Mouse (Mus musculus) left cerebral cortex, adult 11 months (tissue): ENCODE results near the gene Slc36a1.

ENCODE experiments used
- DNase-seq: peaks from one replicate; pipeline ENCODE4 v3.0.0; 2022; ENCODE audit warnings: low spot score

Gene Slc36a1

DNA sequence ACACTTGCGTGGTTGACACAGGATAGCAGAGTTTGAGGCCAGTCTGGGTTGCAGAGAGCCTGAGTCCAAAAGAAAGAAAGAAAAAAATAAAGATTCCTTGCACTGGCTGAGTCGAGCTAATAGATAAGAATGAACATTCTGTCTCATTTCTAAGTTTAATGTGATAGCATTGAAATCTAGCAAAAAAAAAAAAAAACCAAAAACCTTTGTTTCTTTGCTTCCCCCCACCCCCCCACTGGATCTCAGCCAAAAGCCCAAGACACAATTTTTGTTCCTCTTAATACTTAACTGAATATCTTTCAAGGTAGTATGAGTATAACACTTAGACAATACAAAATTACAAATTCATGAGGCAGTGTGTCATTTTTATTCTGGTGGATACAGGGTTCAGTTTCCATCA lies 4.9 kb downstream of the Slc36a1 start:
- no peak for DNase-seq

DNA sequence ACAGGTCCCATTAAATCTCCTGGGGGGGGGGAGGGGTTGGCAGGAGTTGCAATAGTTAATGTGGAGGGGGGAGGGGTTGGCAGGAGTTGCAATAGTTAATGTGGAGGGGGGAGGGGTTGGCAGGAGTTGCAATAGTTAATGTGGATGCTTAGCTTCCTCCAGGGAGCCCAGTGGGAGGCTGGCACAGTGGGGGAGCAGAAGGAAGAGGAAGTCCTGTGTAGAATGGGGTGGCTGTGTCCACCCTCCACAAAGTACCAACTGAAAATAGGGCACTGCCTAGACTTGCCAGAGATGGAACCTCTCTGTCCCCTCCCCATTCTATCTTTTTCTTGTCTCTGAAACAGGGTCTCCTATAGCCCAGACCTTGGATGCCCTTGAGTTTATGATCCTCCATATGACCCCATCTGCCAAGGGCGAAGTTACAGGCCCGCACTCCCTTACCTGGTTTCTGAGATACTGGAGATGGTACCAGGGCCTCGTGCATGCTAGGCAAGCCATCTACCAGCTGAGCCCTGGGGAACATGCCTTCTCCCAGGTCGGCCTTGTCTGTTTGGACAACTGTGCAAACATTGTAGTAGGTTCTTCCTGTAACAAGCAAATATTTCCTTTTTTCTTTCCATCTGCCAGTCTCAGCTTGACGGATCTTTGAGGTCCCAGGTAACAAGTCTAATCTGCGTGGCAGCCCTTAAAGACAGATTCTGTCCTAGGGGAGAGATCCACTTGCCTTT lies 5.6 kb downstream of the Slc36a1 start:
- no peak for DNase-seq

DNA sequence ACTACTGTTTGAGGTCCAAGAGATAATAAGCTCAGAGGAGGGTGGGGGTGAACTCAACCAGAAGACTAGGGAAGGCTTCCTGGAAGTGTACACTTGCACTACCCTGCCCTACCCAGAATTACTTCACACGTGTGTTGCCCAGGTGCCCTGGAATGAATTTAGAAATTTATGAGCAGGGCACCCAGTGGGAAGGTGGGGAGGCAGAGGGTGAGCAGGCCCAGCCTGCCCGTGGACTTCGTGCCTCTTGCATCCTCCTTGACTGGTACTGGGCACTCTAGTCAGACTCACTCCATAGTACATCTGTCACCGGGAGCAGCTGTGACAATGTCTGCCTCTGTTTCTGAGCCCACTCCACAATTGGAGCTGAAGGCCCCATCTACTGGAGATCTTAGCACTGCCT lies 9.4 kb downstream of the Slc36a1 start:
- no peak for DNase-seq

DNA sequence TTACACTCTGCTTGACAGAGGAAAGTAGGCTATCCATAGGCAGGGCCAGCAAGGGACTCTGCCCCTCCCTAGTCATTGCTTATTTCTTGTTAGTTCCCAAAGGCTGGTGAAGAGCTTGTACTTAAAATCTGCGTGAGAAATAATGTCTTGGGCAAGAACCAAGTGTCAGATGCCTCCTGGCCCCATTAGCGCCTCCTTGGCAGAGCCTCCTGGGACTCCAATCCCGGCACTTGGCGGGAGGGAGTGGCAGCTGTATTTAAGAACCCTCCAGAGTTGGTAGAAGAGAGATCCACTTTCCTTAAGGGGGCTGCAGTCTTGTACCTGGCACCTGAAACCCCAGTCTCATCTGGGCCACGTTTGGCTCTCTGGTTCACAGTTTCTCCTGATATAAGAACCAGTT lies 10.0 kb downstream of the Slc36a1 start:
- DNase-seq = no peak

DNA sequence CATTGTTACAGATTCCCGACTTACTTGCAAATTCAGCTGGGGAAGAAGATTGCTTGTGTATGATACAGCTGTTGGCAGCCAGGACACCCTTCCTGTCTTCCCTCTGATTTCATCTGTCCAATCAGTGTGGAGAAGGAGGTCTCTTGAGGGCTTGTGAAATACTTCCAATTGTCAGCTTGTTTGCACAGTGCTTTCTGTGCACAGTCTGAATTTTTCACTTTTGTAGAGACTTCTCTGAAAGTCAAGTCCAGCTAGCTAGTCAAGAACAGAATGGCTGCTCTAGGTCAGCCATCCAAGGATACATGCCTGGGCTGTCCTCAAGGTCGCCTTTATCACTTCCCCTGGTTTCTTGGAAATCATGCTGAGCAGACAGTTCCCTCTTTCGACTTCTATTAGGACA lies 10.8 kb downstream of the Slc36a1 start:
- DNase-seq = no peak

DNA sequence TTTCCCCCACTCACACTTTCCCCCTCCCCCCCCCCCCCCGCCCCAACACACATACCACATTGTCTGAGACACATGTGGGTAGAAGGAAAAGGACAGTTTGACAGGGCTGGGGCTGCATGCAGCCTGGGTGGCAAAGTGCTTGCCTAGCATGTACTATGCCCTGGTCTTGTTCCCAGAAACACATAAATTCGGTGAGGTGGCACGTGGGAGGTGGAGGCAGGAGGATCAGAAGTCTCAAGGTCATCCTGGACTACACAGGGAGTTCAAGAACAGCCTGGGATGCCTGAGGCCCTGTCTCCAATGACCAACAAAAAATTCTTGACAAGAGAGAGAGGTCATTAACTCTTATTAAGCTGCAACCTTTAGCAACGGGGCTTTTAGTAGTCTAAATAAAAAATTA lies 11.9 kb downstream of the Slc36a1 start:
- DNase-seq = no peak

DNA sequence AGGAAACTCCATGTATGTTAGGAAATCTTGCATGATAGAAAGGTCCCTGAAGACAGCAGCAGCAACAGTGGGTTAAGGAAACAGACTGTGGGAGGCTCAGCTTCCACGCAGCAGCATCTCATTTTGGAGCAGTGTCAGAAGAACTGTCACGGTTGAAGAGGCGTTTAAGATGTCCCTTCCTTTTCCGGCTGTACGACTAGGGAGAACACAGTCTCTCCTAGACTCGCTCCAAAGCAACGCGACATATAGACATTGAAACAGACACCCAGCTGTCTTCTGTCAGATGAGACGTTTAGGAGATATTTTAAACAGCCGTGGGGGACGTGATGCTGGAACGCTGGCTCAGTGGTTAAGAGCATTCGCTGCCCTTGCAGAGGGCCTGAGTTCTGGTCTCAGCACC lies 12.7 kb downstream of the Slc36a1 start:
- DNase-seq = no peak

DNA sequence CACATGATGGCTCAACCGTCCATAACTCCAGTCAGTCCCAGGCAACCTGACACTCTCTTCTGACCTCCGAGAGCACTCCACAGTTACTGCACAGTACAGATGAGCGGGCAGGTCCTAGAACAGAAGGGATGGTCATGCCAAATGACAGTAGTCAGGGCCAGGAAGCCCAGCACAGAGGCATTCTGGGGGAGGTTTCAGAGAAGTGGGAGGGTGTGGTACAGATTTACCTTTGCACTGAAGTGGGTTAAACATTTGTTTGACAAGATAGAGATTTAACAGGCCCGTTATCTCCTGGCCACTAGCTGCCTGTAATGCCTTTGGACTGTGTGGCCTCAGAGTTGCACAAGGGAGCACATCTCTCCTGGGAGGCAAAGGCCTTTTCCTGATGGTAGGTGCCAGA lies 13.3 kb downstream of the Slc36a1 start:
- no peak for DNase-seq

DNA sequence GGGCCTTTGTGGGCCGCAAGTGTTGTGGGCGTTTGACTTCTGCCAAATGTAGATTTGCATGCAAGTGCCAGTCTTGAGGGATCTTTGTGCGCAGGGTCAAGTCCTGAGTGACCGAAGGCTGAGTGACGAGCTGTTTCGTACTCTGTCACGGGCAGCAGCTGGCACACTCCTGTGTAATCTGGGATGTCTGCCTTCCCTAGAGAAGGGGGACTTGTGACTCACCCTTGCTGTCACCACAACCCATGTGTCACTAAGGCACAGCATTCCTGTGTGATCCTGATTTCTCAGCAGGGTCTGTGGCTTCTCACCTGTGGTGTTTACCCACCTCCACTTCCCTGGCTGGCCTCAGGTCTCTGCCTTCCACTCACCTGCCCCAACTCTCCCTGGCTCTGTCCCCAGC lies 13.7 kb downstream of the Slc36a1 start:
- no peak for DNase-seq

DNA sequence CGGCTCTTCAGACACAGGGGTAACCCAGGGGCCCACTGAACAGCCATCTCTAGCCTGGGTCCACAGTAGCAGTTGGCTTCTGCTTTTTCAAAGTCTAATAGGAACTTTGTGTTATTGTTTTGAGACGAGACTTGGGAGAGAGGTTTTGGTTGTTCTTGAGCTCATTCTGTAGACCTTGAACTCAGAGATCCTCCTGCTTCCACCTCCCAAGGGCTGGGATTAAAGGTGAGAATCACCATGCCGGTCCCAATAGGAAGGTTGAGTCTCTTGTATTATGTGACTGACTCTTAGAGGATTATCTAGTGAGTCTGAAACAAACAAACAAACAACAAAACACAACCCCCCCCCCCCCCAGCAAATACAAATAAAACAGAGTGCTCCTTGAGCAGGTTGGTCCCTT lies 14.3 kb downstream of the Slc36a1 start:
- DNase-seq = no peak

DNA sequence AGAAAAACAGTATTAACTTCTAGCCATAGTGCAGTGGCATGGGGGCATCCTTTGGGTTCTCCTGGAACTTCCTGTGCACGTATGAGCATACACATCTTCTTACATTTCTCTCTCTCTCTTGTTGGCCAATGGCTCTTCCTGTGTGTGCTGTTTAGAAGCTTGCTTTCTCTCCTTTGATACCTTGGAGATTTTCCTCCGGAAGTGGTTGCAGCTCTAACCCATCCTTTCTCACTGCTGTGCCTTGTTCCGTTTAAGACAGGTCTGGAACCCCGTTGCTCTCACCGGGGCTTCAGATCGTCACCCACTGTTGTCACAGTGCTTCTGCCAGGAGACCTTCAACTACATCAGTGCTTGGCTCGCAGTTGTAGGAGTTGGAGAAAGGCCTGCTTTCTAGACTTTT lies 17.2 kb downstream of the Slc36a1 start:
- DNase-seq = no peak

DNA sequence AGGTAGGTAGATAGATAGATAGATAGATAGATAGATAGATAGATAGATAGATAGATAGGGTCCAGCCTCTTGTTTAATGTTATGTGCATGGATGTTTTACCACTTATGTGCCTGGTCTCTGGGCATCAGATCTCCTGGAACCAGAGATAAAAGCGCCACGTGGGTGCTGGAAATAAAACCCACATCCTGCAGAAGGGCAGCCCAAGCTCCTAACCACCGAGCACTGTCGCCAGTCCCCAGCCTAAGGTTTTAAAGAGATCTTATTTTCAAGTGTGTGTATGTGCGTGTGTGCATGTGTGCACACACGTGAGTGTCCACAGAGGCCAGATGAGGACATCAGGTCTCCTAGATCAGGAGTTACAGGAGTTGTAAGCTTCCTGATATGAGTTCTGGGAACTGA lies 26.9 kb downstream of the Slc36a1 start:
- no peak for DNase-seq

DNA sequence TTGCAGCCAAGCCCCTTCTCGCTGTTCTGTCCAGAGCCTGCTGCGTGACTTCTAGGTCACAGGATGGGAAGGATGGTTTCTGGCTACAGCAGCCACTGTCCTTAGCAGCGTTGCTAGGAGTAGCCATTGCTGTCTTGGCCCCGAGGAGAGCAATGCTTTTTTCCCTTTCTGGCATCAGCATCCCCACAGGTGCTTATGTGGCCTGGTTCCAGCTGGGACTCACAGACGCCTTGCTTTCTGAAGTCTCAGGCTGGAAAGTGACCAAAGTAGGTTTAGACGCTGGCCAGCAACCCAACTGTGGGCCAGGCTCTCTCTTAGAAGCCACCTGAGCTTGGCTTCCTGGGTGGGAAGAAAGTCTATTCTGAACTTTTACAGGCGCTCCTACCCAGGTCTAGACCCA lies 30.1 kb downstream of the Slc36a1 start:
- no peak for DNase-seq

DNA sequence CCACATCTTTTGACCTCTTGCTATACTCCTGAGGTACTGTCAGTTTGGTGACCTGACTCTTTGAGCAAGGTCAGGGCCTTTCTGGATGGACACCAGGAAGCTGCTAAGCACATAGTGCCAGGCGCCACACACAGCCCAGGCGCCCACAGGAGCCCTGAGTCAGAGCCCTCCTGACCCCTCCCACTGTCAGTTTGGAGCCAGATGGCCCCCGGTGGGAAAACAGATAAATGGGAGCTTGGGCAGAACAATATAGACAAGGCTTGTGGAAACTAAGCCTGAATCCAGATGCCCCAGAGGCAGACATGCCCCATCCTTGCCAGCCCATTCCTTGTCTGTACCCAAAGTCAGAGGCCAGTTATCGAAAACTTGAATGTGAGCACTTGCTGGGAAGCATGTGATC lies 30.6 kb downstream of the Slc36a1 start:
- no peak for DNase-seq

DNA sequence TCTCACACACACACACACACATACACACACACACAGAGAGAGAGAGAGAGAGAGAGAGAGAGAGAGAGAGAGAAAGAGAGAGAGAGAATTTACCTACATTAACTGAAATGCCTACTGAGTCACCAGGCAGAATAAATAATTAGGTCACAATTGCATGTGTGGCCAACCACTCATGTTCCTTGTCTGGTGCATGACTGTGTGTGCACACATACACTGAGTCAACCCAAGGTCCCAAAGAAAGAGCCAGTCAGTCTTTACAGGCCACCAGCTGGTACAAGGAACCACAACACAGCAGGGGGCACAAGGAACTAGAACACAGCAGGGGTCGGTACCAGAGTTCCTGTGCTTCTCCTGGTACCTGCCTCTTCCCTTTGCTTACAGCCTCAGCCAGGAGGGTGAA lies 32.7 kb downstream of the Slc36a1 start:
- no peak for DNase-seq

DNA sequence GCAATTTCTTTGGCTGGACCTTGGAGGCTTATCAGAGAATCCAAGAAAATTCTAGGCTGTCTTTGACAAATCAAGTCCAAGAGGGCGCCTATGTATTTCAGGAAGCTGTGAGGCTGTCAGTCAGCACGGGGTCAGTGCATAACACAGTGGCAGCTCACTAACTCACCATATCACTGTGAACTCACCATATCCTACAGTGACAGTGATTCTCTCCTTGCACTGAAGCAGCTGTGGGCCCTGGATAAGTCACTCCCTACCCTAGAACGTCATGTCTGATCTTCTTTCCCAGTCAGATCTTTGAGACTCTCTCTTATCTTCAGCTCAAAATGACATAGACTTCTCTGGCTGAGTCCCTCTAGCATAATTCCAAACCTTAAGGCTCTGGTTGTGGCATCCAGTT lies 35.3 kb downstream of the Slc36a1 start:
- DNase-seq = no peak

DNA sequence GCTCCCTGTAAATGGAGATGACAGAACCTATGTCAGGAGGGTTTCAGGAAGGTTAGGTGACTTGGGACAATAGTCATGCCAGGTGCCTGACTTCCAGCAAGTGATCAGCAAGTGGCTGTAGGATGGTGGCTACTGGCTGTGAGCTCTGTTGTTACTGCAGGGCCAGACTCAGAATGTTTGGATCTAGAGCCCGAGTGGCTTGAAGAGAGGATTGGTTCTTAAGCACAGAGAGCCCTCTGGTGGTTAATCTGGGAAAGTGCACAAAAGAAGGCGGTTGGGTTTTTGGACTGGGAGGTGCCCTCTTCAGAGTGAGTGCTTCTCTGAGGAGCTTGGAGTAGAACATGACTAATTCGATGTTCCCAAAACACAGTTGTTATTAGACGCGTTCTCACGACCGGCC lies 36.4 kb downstream of the Slc36a1 start:
- DNase-seq = peak; percentile 69

DNA sequence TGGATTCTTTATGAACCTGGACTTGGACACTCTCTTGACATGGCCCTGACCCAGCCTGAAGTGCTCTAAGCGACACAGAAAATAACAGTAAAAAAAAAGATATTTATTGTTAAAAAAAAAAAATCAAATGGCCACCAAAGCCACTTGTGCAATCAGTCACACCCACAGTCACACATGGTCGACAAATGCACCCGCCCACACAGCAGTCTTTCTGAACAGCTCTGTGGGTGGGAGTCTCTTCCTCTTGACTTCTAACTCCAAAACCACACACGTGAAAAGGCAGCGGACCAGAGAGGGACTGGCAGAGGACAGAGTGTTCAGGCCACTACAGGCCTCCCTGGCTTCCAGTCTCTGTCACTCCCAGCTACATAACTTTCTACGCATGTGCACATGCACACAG lies 46.4 kb downstream of the Slc36a1 start:
- no peak for DNase-seq

DNA sequence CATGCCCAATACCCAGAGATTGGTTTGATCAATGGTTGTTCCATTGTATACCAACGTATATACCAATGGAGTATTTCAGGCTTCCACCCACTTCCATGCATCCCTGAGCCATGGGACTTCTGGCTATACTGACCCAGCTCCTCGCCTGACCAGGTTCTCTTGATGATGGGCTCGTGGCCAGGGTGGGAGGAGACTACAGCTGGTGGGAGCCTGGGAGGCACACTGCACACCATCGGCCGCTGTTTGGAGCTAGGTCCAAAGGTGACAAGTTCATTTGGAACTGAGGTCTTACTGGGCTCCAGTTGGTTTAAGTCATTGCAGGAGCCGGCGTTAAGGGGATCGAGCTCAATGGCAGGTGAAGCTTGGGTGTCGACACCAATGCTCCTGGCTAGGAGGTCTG lies 49.2 kb downstream of the Slc36a1 start:
- no peak for DNase-seq

DNA sequence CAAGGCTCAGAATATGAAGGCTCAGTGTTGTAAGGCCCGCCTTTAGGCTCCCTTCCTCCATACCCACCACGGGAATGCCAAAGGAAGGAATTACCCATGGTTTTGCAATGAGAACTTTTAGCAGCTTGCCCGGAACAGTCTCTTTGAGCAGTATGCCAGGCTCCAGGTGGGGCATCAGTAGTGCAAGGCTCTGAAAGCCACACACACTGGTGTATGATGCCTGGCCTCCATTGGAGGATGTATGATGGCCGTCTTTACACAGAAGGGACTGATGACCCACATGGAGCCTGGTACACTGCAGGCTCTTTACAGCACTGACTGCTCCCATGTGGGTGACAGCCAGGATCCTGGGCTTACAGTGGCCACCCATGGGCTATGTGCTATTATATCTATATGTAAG lies 57.0 kb downstream of the Slc36a1 start:
- DNase-seq = no peak

DNA sequence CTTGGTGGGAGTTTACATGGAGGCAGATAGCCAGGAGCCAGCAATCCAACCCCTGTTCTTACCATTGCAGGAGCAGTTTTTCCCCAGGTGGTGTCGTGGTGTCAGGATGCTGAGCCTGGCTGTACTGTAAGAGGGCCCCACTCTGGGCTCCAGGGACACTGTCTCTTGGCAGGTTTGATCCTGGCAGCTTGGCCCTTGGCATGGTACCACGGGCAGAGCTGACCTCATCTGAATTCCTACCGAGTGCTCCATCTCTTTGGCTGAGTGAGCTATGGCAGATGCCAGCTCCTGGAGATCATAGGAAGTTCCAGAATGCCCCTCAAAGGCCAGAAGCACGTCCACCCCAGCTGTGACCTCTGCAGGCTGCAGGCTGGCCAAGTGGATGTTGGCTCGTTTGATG lies 57.9 kb downstream of the Slc36a1 start:
- DNase-seq = no peak

DNA sequence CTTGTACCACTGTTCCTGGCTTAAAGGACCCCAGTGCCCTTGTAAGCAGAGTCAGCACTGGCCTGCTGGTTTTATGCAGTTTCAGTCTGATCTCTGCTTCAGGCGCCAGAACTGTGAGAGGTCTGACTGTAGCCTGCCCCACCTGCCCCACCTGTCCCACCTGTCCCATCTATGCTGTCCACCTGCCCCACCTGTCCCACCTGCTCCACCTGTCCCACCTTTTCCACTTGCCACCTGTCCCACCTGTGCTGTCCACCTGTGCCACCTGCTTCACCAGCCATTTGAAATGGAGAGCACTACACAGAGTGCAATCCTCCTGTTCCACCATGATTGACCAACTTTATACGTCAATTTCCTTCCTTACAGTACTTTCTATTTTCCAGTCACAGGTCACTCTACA lies 60.2 kb downstream of the Slc36a1 start:
- DNase-seq = no peak

DNA sequence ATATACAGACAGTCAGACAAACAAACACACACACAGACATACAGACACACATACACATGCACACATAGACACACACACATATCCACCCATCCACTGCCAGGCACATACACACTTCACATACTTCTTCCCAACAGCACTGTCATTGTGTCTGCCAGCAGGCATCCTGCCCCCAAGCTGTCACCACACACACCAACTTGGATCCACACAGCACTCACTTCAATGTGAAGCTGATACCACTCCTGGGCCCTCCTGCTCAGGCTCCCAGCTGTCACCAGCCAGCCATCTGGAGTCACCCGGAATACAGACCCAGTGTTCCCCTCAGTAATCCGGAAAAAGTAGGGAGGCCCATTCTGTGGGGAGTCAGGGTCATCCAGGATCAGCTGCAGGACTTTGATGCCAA lies 61.5 kb downstream of the Slc36a1 start:
- DNase-seq = no peak

DNA sequence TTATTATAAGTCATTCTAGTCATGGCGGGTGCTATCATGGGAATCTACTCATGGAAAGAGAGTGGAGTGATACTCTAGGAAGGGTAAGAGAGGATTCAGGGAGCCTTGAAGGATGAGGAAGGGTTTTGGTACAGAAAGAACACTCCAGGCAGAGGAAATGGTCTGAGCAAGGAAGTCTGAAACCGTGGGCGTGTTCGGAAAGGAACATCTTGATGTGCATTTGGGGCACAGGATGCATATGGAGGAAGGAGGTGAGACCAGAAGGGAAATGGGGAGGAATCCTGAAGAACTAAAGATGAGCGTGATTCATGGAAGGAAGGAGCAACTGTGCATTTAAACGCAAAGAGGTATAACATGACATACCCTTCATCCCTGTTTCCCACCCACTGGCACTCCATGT lies 64.4 kb downstream of the Slc36a1 start:
- no peak for DNase-seq

DNA sequence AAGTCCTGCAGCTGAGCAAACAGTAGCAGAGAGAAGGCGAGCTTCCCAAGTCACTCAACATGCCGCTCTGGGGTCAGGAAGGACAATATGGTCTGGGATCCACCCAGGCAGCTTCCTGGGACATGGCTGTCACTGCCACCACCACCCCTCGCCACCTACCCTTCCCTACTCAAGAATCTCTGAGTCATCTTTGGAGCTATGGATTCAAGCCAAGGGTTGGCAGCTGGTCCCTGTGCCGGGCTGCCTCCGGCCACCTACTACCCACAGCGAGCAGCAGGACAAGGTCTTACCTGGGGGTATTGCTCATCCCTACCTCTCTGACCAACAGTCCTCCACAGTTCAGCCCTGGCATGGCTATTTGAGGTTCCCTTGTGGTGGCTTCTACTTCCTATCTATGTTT lies 70.6 kb downstream of the Slc36a1 start:
- DNase-seq = no peak
